Mouse (Mus musculus): ENCODE measurements at regions not wholly inside any gene's neighbourhood (a gene's known extent, or its start where the extent isn't known, plus 50 kb on each side); places are given as distances from the start of the nearest gene placed in this dataset.

DNA sequence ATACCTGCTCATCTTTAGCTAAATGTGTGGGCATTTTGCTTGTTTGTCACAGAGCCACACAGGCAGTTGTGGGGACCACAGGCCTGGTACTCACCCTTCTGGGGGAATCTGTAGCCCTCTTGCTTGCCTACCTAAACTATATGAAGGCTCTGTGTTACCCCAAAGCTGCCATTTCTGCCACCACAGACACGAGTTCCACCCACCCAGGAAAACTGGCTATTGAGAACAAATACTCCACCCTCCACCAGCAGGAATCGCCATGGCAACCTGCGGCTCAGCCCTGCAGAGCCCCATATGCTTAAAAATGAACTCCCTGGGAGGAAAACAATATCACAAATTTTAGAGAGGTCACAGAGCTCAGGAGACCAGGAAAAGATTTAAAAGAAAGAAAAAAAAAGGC, 76.0 kb upstream of the Ywhaq start:
- in situ Hi-C loops (cut with MboI; ENCODE audit: unreplicated experiment in 2 of 2), result no loop called here

DNA sequence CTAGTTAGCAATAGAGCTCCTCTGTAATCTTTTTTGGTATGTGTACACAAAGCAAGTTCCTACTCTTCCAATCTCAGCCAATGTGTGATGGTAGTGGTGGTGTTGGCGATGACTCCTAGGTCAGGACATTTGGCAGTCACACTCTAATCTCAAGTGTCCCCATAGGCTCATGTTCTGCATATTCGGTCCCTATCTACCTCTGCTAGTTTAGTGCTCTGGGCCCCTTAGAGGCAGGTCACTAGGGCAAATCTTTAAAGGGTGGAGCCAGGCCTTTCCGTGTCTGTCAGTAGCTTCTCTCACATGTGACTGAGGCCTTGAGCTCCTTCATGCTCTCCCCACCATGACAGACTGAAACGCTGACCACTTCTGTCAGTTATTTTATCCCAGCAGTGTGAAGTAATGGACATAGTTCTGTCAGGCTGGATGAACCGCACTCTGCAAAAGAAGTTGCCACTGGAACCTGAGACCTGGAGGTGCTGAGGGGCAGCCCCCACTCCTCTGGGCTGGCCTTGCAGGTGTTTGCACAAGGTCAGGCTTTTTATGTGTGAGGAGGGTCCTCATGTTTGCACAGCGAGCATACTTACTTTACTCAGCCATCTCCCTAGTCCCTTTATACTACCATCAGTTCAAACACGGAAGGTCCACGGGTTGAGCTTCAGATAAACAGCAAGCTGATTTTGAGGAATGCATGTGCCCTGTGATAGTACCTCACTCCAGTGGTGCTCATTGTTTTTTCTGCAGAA, 75.3 kb upstream of the Ywhaq start:
- in situ Hi-C loops (cut with MboI; ENCODE audit: unreplicated experiment in 2 of 2), result no loop called here

DNA sequence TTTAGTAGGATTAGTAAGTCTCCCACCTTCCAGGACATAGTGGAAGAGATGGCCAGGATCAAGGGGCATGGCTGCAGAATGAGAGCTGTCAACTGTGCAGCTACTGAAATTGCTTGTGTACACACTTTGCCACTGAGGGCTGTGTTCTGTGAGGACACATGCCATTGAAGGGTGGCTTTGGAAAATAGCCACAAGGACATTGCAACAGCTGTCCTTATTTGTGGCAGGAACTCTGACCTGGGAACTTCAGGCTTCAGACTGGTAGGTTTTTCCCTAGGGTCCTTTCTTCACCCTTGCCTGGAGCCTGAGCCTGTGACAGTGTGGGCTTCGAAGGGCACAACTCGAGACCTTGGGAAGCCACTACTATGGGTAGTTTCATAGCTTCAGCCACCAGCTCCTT, 64.2 kb upstream of the Ywhaq start:
- in situ Hi-C loops (cut with MboI; ENCODE audit: unreplicated experiment in 2 of 2), result no loop called here

DNA sequence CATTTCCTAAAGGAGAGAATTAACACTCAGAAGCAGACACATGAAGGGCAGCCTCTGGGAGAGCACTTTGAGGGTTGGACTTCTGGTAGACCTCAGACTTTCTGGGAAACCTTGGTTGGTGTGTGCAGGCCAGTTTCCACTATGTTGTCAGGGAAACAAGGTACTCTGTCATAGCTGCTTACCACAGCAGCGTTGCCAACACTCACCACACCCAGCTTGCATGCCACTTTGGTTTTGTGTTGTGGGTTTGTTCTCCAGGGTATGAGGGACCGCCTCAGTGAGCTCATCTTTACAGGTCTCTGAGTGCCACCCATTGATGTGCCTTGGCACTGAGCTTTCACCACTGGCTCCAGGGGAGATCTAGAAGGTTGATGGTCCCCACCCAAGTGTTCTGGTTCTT, 62.8 kb upstream of the Ywhaq start:
- in situ Hi-C loops (cut with MboI; ENCODE audit: unreplicated experiment in 2 of 2), result no loop called here

DNA sequence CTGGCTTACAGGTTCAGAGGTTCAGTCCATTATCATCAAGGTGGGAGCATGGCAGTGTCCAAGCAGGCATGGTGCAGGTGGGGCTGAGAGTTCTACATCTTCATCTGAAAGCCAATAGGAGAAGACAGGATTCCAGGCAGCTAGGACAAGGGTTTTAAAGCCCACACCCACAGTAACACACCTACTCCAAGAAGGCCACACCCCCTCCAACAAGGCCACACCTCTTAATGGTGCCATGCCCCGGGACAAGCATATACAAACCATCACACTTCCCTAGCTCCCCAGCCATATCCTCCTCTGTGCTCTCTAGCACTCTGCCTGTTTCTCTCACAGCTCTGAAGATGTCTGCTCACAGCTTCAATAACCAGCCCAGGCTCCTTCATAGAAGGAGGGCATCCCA, 61.8 kb upstream of the Ywhaq start:
- in situ Hi-C loops (cut with MboI; ENCODE audit: unreplicated experiment in 2 of 2), result no loop called here

DNA sequence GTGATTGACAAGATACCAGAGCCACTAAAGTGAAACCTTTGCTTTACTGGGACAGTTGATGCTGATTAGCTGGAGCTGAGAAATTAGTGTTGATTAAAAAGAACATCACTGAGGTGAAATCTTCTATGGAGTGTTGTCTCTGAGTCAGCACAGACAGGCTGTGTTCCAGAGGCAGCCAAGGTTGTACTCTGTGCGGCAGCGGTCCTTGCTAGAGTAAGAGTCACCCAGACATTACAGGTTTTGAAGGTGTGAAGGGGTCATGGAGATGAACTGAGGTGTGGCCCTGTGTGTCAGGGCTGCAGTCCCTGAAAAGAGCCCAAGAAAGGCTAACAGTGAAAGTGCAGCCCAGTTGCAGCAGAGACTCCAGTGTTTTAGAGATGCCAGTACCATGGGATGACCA, 59.1 kb upstream of the Ywhaq start:
- in situ Hi-C loops (cut with MboI; ENCODE audit: unreplicated experiment in 2 of 2), result no loop called here

DNA sequence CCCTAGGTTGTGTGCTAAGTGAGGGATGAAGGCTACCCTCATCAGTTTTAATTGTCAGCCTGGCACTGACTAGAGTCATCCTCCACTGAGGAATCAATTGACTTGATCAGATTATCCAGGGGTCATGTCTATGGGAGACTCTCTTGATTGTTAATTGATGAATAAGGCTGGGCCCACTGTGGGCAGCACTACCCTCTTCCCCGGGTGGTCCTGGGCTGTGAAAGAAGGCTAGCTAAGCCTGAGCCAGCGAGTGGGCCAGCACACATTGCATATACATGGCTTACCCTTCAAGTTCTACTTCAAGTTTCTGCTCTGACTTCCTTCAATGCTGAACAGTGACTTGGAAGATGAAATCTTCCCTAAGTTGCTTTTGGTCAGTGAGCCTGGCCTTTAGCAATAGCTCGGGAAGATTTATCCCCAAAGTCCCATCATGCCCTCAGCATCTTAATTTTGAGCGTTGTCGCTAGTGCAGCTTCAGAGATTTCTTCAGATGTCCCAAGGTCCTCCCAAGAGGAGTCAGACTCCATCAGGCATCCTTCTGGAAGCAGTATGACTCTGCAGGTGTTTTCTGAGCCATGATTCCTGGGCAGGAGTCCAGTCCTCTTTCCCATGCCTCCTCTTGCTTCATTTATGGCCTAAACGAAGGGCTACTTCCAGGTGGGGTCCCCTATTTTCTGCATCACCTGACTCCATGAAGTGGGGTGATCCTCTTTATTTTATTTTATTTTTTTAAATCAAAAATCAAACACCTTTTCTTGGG, 55.7 kb upstream of the Ywhaq start:
- in situ Hi-C loops (cut with MboI; ENCODE audit: unreplicated experiment in 2 of 2), result no loop called here

DNA sequence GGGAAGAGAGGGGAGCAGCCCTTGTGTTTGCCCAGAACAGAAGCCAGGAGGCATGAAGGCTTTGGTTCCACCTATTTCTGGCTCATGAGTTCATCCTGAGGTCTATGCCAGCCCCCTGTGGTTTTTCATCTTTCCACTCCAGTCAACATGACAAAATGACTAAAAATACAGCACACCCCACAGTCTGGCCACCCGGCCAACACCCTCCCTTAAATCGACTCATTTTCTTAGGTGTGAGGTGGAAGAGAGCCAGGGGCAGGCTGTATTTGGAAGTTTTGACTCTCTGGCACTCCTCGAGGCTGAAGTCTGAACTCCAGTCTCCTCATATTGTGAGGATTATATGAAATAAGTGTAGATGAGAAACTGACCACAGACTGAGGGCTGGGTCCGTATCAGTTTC, 55.0 kb upstream of the Ywhaq start:
- in situ Hi-C loops (cut with MboI; ENCODE audit: unreplicated experiment in 2 of 2), result no loop called here

DNA sequence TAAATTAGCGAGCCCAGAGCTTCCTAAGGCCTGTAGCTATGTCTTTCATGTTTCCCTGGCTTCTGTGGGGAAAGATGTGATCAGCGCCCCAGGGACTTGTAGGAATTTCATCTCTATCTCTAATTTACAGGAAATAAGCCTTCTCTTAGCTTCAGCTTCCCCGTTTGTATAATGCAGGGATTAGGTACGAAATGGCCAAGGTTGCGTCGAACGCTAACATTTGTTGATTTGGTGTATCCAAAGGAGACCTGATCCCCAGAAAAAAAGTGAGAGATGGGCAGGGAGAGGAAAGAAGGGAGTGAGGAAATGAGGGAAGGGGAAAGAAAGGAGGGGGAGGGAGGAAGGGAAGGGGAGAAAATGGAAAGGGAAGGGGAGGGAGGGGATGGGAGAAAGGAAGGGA, 54.5 kb upstream of the Ywhaq start:
- in situ Hi-C loops (cut with MboI; ENCODE audit: unreplicated experiment in 2 of 2), result no loop called here

DNA sequence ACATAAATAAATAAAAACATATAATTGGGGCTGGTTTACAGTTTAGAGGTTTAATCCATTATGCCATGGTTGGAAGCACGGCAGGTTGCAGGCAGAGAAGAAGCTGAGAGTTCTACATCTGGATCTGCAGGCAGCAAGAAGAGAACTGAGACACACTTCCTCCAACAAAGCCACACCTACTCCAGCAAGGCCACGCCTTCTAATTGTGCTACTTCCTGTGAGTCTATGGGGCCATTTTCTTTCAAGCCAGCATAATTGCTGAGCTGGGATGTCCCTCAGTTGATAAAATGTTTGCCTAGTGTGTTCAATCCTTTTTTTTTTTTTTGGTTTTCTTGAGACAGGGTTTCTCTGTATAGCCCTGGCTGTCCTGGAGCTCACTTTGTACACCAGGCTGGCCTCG, 52.8 kb upstream of the Ywhaq start:
- in situ Hi-C loops (cut with MboI; ENCODE audit: unreplicated experiment in 2 of 2), result no loop called here
